Mouse (Mus musculus) retina, postnatal 7 days (tissue): Measurements from ENCODE around the gene Ucn2.

Source experiments
- DNase-seq: peaks from one replicate; pipeline ENCODE4 v3.0.0-alpha.2; 2012; ENCODE audit warnings: low read depth, low spot score

Ucn2 gene

GRCm38 (mm10) chr9:108992085-108992469 is 6.3 kb downstream of the Ucn2 start:
- no peak for DNase-seq

- DNase-seq: no peak
Observed at GRCm38 (mm10) chr9:108992620-108993361, 7.0 kb downstream of the Ucn2 start.

GRCm38 (mm10) chr9:108996411-108996810 is 10.6 kb downstream of the Ucn2 start:
- DNase-seq: no peak

- DNase-seq: no peak
Observed at GRCm38 (mm10) chr9:108998287-108999166, 12.7 kb downstream of the Ucn2 start.

GRCm38 (mm10) chr9:108999167-108999526 is 13.3 kb downstream of the Ucn2 start:
- DNase-seq: no peak

GRCm38 (mm10) chr9:109000726-109001125 is 14.9 kb downstream of the Ucn2 start:
- peak; percentile 39 for DNase-seq

- no peak for DNase-seq
Observed at GRCm38 (mm10) chr9:109003201-109003600, 17.4 kb downstream of the Ucn2 start.

GRCm38 (mm10) chr9:109007025-109007780 is 21.4 kb downstream of the Ucn2 start:
- DNase-seq: no peak

GRCm38 (mm10) chr9:109008081-109008480 is 22.3 kb downstream of the Ucn2 start:
- DNase-seq: no peak

- no peak for DNase-seq
Observed at GRCm38 (mm10) chr9:109008994-109009635, 23.3 kb downstream of the Ucn2 start.

GRCm38 (mm10) chr9:109009636-109010315 is 24.0 kb downstream of the Ucn2 start:
- DNase-seq: no peak

- no peak for DNase-seq
Observed at GRCm38 (mm10) chr9:109010316-109010690, 24.5 kb downstream of the Ucn2 start.

GRCm38 (mm10) chr9:109015397-109015796 is 29.6 kb downstream of the Ucn2 start:
- no peak for DNase-seq

GRCm38 (mm10) chr9:109016973-109017604 is 31.3 kb downstream of the Ucn2 start:
- DNase-seq: no peak

- no peak for DNase-seq
Observed at GRCm38 (mm10) chr9:109021428-109021827, 35.6 kb downstream of the Ucn2 start.

- no peak for DNase-seq
Observed at GRCm38 (mm10) chr9:109022866-109023685, 37.3 kb downstream of the Ucn2 start.

GRCm38 (mm10) chr9:109027521-109027920 is 41.7 kb downstream of the Ucn2 start:
- no peak for DNase-seq

- DNase-seq: no peak
Observed at GRCm38 (mm10) chr9:109028421-109028820, 42.6 kb downstream of the Ucn2 start.

- no peak for DNase-seq
Observed at GRCm38 (mm10) chr9:109028919-109029318, 43.1 kb downstream of the Ucn2 start.

- no peak for DNase-seq
Observed at GRCm38 (mm10) chr9:109030312-109030711, 44.5 kb downstream of the Ucn2 start.
